ENCODE assay signal across 7 mouse cellular contexts in the genomic region with DNA sequence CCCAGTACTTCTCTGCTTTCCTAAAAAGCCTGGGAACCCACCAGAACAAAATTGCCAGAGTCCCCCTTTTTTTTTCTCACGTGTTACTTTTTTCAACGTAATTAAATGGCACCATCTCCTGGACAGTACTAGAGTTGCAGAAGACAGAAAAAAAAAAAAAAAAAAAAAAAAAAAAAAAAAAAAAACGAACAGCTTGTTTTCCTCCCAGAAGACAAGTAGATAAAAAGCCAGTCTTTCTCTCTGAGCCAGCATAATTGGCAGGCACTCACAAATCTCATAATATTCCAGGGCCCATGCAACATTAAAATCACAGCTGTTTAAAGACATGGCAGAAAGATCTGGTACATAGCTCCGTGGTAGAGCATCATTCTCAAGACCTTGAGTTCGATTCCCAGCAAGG.
DNase-seq lines count a peak whose midpoint lies in the region; ATAC-seq lines count a peak whose summit lies in the region.

No protein-coding gene starts in this region.

- 29% methylated on average over 5 of the region's 5 CpGs for WGBS in hindbrain, embryonic 15.5 days

- no peak overlapping the region for H3K27ac ChIP-seq in hindbrain, embryonic 15.5 days (replicated peaks)

- H3K27me3 ChIP-seq in hindbrain, embryonic 15.5 days: no peaks in the 10 kb centered on the region

- peak; percentile 9; the same call in 1 of the 2 replicates for ATAC-seq in hindbrain, embryonic 15.5 days (ENCODE audit: low FRiP score, low read depth)

- H3K4me3 ChIP-seq in hindbrain, embryonic 15.5 days: no peak overlapping the region

- H3K4me1 ChIP-seq in hindbrain, embryonic 15.5 days (replicated peaks): no peaks in the 10 kb centered on the region

- H3K4me2 ChIP-seq in hindbrain, embryonic 15.5 days: no peak overlapping the region

- no peaks in the 10 kb centered on the region for H3K9me3 ChIP-seq in hindbrain, embryonic 15.5 days

- no peak overlapping the region for H3K9ac ChIP-seq in hindbrain, embryonic 15.5 days

- H3K36me3 ChIP-seq in hindbrain, embryonic 15.5 days: no peaks in the 10 kb centered on the region

- peak; percentile 17 for DNase-seq in kidney, postnatal 10 days
- no peak for DNase-seq in kidney, adult 18-20 months
- DNase-seq in A20 (ENCODE audit: low read depth, low spot score): peak; percentile 58
- peak; percentile 27 for DNase-seq in MN1 (ENCODE audit: low spot score)
- no peak for DNase-seq in ovary, postnatal 14 days (ENCODE audit: low spot score)
- DNase-seq in frontal cortex, postnatal 10 days (ENCODE audit: low spot score in 2 of 2): no peak

Comparison
In these comparisons a context has a peak if more than half of its experiments do, and no peak if none do; other contexts are left out.
1. DNase-seq: peak in kidney, postnatal 10 days (single experiment), A20 (single experiment) and MN1 (single experiment); none in kidney, adult 18-20 months (single experiment), ovary, postnatal 14 days (single experiment) and frontal cortex, postnatal 10 days (0 of 2).